Mouse (Mus musculus): Measurements from ENCODE around the gene Ier2. TPM values are rescaled to one million over a fixed set of nuclear protein-coding genes. Genes with fewer than 3 reads are reported as not detected.

The Ier2 gene
- polyA plus RNA-seq, 1 experiment from 2014 or later = 78.0 TPM

DNA sequence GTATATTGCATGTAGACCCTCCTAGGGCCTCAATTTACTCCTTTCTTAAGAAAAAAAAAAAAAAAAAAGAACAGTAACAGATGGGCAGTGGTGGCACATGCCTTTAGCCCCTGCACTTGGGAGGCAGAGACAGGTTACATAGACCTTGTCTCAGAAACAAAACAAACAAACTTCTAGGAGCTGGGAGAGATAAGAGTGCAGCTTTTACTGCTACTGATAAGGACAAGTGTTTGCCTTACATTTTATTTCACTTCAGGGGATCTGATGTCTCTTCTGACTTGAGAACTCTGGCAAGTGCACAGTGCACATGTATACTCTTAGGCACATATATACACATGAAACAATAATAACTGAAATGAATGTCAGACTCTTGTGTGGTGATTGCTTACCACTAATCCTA is 5.4 kb downstream of the Ier2 start:
- Histone ChIP-seq H3K4me3 (ENCODE audit: low read length) (peak overlapping the region; percentile 53), H3K27me3 (ENCODE audit: insufficient read depth, low read length) (no peaks in the 10 kb centered on the region), H3K4me1 (ENCODE audit: insufficient read depth, low read length) (peaks cover 47% of the 10 kb centered on the region), H3K36me3 (ENCODE audit: insufficient read depth, low read length) (no peaks in the 10 kb centered on the region), H3K4me2 (replicated peaks; ENCODE audit: low read depth, low read length) (peak overlapping the region; percentile 77), H3K27ac (ENCODE audit: low read length) (peak overlapping the region; percentile 99), H3K9me3 (ENCODE audit: low read length) (no peaks in the 10 kb centered on the region), H3K9ac (replicated peaks; ENCODE audit: low read length) (peak overlapping the region; percentile 82)
- ATAC-seq (ENCODE audit: low FRiP score, low TSS enrichment) = no peak

DNA sequence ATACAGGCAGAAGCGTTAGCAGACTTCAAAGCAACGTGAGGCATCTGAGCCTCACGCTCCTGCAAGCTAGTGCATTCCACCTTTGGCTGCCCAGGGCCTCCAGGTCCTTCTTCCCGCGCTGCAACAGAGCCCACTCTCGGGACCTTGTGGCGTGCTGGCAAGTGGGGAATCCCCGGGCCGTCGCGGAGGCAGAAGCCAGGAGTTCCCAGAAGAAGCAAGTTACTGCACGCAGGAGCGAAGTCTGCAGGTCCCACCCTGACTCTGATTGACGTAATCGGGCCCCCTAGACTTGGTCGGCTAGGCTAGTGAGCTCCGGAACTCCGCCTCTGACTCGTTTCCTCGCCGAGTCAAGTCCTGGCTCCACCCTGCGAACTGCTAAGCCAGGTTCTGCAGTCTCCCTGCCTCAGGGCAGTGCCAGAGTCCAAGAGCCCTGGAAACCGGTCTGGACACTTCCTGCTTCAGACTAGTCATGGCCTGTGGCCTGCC is 6.0 kb downstream of the Ier2 start:
- H3K27ac ChIP-seq (ENCODE audit: low read length) = peak overlapping the region; percentile 99
- no peaks in the 10 kb centered on the region for H3K27me3 ChIP-seq (ENCODE audit: insufficient read depth, low read length)
- peak overlapping the region; percentile 53 for H3K4me3 ChIP-seq (ENCODE audit: low read length)
- peak overlapping the region; percentile 82 for H3K9ac ChIP-seq (replicated peaks; ENCODE audit: low read length)
- WGBS = under 1% methylated on average over 23 of the region's 23 CpGs
- H3K9me3 ChIP-seq (ENCODE audit: low read length) = no peaks in the 10 kb centered on the region
- peaks cover 47% of the 10 kb centered on the region for H3K4me1 ChIP-seq (ENCODE audit: insufficient read depth, low read length)
- no peaks in the 10 kb centered on the region for H3K36me3 ChIP-seq (ENCODE audit: insufficient read depth, low read length)
- H3K4me2 ChIP-seq (replicated peaks; ENCODE audit: low read depth, low read length) = peak overlapping the region; percentile 77
- peak; percentile 87 for ATAC-seq (ENCODE audit: low FRiP score, low TSS enrichment)

- no peaks in the 10 kb centered on the region for H3K27me3 ChIP-seq (ENCODE audit: insufficient read depth, low read length)
- peak overlapping the region; percentile 82 for H3K9ac ChIP-seq (replicated peaks; ENCODE audit: low read length)
- H3K9me3 ChIP-seq (ENCODE audit: low read length) = no peaks in the 10 kb centered on the region
- H3K4me2 ChIP-seq (replicated peaks; ENCODE audit: low read depth, low read length) = peak overlapping the region; percentile 77
- H3K36me3 ChIP-seq (ENCODE audit: insufficient read depth, low read length) = no peaks in the 10 kb centered on the region
- H3K27ac ChIP-seq (ENCODE audit: low read length) = peak overlapping the region; percentile 99
- under 1% methylated on average over 10 of the region's 10 CpGs for WGBS
- peaks cover 47% of the 10 kb centered on the region for H3K4me1 ChIP-seq (ENCODE audit: insufficient read depth, low read length)
- H3K4me3 ChIP-seq (ENCODE audit: low read length) = peak overlapping the region; percentile 53
- ATAC-seq (ENCODE audit: low FRiP score, low TSS enrichment) = peak; percentile 21; the same call in 1 of the 2 replicates
Observed at GRCm38 (mm10) chr8:84656191-84656525, 6.5 kb downstream of the Ier2 start.

DNA sequence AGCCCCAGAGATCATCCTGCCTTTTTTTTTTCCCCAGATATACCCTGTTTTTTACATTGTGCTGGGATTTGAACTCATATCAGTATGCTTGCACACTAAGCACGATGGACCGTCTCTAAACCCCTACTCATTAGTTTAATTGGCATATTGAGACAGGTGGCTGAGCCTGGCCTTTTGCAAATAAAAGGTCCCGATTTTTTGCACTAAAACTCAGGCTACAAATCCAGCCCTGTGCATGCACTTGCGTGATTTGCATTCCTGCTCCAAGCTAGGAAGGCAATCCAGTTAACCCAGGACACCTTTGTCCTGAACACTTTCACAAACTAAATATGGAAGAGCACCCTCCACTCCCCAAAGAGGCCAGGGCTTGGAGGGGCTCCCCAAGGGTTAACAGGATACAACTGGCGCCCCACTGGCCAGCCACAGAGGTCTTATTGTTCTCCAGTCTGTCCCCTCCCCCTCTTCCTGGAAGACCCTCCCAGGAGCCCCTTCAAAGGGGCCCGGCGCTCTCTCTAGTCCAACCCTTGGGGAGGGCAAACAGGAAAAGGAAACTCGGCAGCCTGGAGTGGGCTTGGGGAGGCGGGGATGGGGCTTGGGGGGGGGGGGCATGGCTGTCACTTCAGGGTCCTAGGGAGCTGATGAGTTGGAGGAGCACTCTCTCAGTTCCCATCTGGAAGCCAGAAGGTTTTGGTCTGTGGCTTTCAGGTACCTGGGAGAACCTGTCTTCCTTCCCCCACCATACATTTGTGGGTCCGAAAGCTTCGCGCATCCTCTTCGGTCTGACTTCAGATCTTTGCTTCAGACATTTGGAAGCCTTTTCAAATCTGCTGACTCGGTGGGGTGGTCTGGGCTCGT is 7.1 kb downstream of the Ier2 start:
- Histone ChIP-seq H3K27me3 (ENCODE audit: insufficient read depth, low read length) (no peaks in the 10 kb centered on the region), H3K4me1 (ENCODE audit: insufficient read depth, low read length) (peaks cover 47% of the 10 kb centered on the region), H3K27ac (ENCODE audit: low read length) (peak overlapping the region; percentile 99), H3K9ac (replicated peaks; ENCODE audit: low read length) (peak overlapping the region; percentile 82), H3K36me3 (ENCODE audit: insufficient read depth, low read length) (no peaks in the 10 kb centered on the region), H3K4me2 (replicated peaks; ENCODE audit: low read depth, low read length) (peak overlapping the region; percentile 77), H3K9me3 (ENCODE audit: low read length) (no peaks in the 10 kb centered on the region), H3K4me3 (ENCODE audit: low read length) (peak overlapping the region; percentile 53)
- ATAC-seq (ENCODE audit: low FRiP score, low TSS enrichment) = peak; percentile 72
- WGBS = under 1% methylated on average over 14 of the region's 15 CpGs

DNA sequence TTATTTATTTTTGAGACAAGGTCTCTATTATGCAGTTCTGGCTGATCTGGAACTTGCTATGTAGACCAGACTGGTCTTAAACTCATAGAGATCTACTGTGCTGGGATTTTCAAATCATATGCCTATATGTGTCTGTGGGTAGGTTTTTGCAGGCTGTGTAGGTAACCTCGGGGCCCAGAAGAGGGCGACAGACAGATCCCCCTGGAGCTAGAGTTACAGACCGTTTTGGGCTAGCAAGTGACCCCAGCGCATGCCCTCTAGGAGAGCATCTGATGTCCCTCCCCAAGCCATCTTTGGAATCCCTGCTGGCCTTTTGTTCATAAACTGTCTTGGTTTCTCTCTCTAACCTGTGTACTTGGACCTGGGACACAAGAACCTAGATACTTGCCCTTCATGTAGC is 8.1 kb downstream of the Ier2 start:
- H3K4me3 ChIP-seq (ENCODE audit: low read length) = no peak overlapping the region
- H3K4me2 ChIP-seq (replicated peaks; ENCODE audit: low read depth, low read length) = no peak overlapping the region
- H3K27ac ChIP-seq (ENCODE audit: low read length) = peak overlapping the region; percentile 99
- no peaks in the 10 kb centered on the region for H3K27me3 ChIP-seq (ENCODE audit: insufficient read depth, low read length)
- H3K9me3 ChIP-seq (ENCODE audit: low read length) = no peaks in the 10 kb centered on the region
- 41% methylated on average over 4 of the region's 4 CpGs for WGBS
- H3K4me1 ChIP-seq (ENCODE audit: insufficient read depth, low read length) = peaks cover 42% of the 10 kb centered on the region
- no peak for ATAC-seq (ENCODE audit: low FRiP score, low TSS enrichment)
- no peaks in the 10 kb centered on the region for H3K36me3 ChIP-seq (ENCODE audit: insufficient read depth, low read length)
- H3K9ac ChIP-seq (replicated peaks; ENCODE audit: low read length) = no peak overlapping the region

DNA sequence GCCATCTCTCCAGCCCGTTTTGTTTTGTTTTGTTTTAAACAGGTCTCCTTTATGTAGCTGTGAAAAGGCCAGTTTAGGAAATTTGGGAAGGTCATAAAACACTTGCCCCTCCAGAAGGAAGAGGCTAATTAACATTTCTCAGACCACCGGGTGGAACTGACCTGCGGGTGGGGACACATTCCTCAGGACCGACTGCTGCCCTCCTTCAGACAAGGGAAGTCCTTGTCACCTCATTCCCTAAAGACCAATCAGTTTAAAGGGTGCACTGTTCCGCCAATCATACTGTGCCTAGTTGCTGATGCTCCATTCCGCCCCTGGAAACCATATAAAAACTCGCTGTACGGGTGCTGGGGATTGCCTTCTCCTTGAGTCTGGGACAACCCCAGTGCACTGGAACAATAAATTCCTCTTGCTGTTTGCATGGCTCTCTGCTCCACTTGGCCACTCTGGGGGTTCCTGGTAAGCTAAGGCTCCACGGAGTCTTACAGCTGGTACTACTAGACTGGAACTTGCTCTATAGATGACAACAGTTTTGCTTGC is 9.5 kb downstream of the Ier2 start:
- H3K36me3 ChIP-seq (ENCODE audit: insufficient read depth, low read length) = no peaks in the 10 kb centered on the region
- WGBS = 38% methylated on average over 9 of the region's 9 CpGs
- H3K4me1 ChIP-seq (ENCODE audit: insufficient read depth, low read length) = peaks cover 36% of the 10 kb centered on the region
- no peaks in the 10 kb centered on the region for H3K9me3 ChIP-seq (ENCODE audit: low read length)
- no peak overlapping the region for H3K4me2 ChIP-seq (replicated peaks; ENCODE audit: low read depth, low read length)
- no peaks in the 10 kb centered on the region for H3K27me3 ChIP-seq (ENCODE audit: insufficient read depth, low read length)
- no peak overlapping the region for H3K9ac ChIP-seq (replicated peaks; ENCODE audit: low read length)
- no peak for ATAC-seq (ENCODE audit: low FRiP score, low TSS enrichment)
- 0 out of 2 replicates have a peak overlapping the region, but pooled peaks have one; percentile 6 for H3K4me3 ChIP-seq (ENCODE audit: low read length)
- peak overlapping the region; percentile 51 for H3K27ac ChIP-seq (ENCODE audit: low read length)

GRCm38 (mm10) chr8:84650213-84650612 is 12.4 kb downstream of the Ier2 start:
- Histone ChIP-seq H3K4me3 (ENCODE audit: low read length) (no peak overlapping the region), H3K36me3 (ENCODE audit: insufficient read depth, low read length) (no peaks in the 10 kb centered on the region), H3K4me1 (ENCODE audit: insufficient read depth, low read length) (peaks cover 9% of the 10 kb centered on the region), H3K27me3 (ENCODE audit: insufficient read depth, low read length) (no peaks in the 10 kb centered on the region), H3K9ac (replicated peaks; ENCODE audit: low read length) (no peak overlapping the region), H3K4me2 (replicated peaks; ENCODE audit: low read depth, low read length) (no peak overlapping the region), H3K27ac (ENCODE audit: low read length) (no peak overlapping the region), H3K9me3 (ENCODE audit: low read length) (no peaks in the 10 kb centered on the region)
- 0 out of 2 replicates have a peak, but pooled peaks have one; percentile 3 for ATAC-seq (ENCODE audit: low FRiP score, low TSS enrichment)
- 57% methylated on average over 3 of the region's 3 CpGs for WGBS

DNA sequence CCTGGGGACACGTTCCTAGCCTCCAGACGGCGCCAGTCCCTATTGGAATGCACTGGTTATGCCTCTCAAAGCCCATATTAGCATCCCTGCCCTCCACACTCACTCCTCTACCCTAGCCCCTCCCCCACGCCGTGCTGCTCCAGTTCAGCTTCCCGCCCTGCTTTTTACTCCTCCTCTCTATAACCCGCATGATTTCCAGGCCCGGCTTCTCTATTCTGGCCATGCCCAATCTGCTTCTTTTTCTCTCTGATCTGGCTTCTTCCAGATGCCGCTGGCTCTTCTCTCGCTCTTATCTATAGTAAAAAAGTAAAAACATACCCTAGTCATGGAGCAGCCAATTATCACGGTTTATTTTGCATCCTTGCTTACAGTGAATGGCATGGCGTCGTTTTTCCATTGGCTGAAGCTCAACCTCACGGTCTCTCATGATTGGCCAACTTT is 15.2 kb downstream of the Ier2 start:
- Histone ChIP-seq H3K4me2 (replicated peaks; ENCODE audit: low read depth, low read length) (peak overlapping the region; percentile 40), H3K4me3 (ENCODE audit: low read length) (peak overlapping the region; percentile 4), H3K9me3 (ENCODE audit: low read length) (no peaks in the 10 kb centered on the region), H3K9ac (replicated peaks; ENCODE audit: low read length) (peak overlapping the region; percentile 6; the same call in 1 of the 2 replicates), H3K4me1 (ENCODE audit: insufficient read depth, low read length) (peaks cover 3% of the 10 kb centered on the region; the same call in 1 of the 2 replicates), H3K36me3 (ENCODE audit: insufficient read depth, low read length) (no peaks in the 10 kb centered on the region), H3K27ac (ENCODE audit: low read length) (no peak overlapping the region), H3K27me3 (ENCODE audit: insufficient read depth, low read length) (no peaks in the 10 kb centered on the region)
- whole genome bisulfite sequencing = 3% methylated on average over 14 of the region's 14 CpGs
- ATAC-seq (ENCODE audit: low FRiP score, low TSS enrichment) = peak; percentile 78

- H3K27ac ChIP-seq (ENCODE audit: low read length) = no peak overlapping the region
- WGBS = 53% methylated on average over 6 of the region's 6 CpGs
Observed at GRCm38 (mm10) chr8:84646800-84647199, 15.9 kb downstream of the Ier2 start.

DNA sequence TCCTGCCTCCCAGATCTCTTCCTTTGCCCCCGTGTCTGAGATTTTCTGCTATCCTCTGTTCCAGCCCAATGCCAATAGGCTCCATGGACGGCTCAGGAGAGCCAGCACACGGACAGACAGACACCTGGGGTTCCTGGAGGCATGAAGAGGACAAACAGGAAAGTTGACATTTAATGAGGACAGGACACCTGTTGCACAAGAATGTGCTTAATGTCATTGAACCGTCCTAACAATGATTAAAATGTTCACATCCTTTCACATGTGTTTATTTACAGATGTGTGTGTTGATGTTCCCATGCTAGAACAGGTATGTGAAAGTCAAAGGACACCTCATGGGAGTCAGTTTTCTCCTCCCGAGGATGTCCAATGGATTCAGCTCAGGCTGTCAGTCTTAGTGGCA is 19.6 kb downstream of the Ier2 start:
- Histone ChIP-seq H3K4me2 (replicated peaks; ENCODE audit: low read depth, low read length) (no peak overlapping the region), H3K4me3 (ENCODE audit: low read length) (no peak overlapping the region), H3K9me3 (ENCODE audit: low read length) (no peaks in the 10 kb centered on the region), H3K27ac (ENCODE audit: low read length) (no peak overlapping the region), H3K36me3 (ENCODE audit: insufficient read depth, low read length) (no peaks in the 10 kb centered on the region), H3K9ac (replicated peaks; ENCODE audit: low read length) (no peak overlapping the region), H3K4me1 (ENCODE audit: insufficient read depth, low read length) (peaks cover 7% of the 10 kb centered on the region), H3K27me3 (ENCODE audit: insufficient read depth, low read length) (no peaks in the 10 kb centered on the region)
- 69% methylated on average over 5 of the region's 5 CpGs for WGBS
- ATAC-seq (ENCODE audit: low FRiP score, low TSS enrichment) = no peak

More at GRCm38 (mm10) chr8:84646800-84647199, 15.9 kb downstream of the Ier2 start:
- no peak overlapping the region for H3K4me2 ChIP-seq (replicated peaks; ENCODE audit: low read depth, low read length)
- peaks cover 3% of the 10 kb centered on the region; the same call in 1 of the 2 replicates for H3K4me1 ChIP-seq (ENCODE audit: insufficient read depth, low read length)
- H3K4me3 ChIP-seq (ENCODE audit: low read length) = no peak overlapping the region
- no peaks in the 10 kb centered on the region for H3K36me3 ChIP-seq (ENCODE audit: insufficient read depth, low read length)
- H3K9ac ChIP-seq (replicated peaks; ENCODE audit: low read length) = no peak overlapping the region
- H3K27me3 ChIP-seq (ENCODE audit: insufficient read depth, low read length) = no peaks in the 10 kb centered on the region
- H3K9me3 ChIP-seq (ENCODE audit: low read length) = no peaks in the 10 kb centered on the region
- no peak for ATAC-seq (ENCODE audit: low FRiP score, low TSS enrichment)
